Mouse (Mus musculus): ENCODE results near the gene Commd1. TPM values are rescaled to one million over a fixed set of nuclear protein-coding genes. Genes with fewer than 3 reads are reported as not detected.

The Commd1 gene
- polyA plus RNA-seq, 1 experiment from 2014 or later = 367 TPM

GRCm38 (mm10) chr11:22859633-22860334 is 122.4 kb downstream of the Commd1 start:
- Histone ChIP-seq H3K4me3 (peak overlapping the region; percentile 75), H3K27me3 (replicated peaks; ENCODE audit: low read depth, poor library complexity, severe bottlenecking) (peaks cover 91% of the 10 kb centered on the region), H3K9me3 (no peaks in the 10 kb centered on the region), H3K27ac (replicated peaks) (peak overlapping the region; percentile 79), H3K4me1 (peaks cover 29% of the 10 kb centered on the region), H3K36me3 (replicated peaks) (no peaks in the 10 kb centered on the region)
- WGBS = under 1% methylated on average over 55 of the region's 55 CpGs
- DNase-seq (ENCODE audit: low spot score) = peak; percentile 93

DNA sequence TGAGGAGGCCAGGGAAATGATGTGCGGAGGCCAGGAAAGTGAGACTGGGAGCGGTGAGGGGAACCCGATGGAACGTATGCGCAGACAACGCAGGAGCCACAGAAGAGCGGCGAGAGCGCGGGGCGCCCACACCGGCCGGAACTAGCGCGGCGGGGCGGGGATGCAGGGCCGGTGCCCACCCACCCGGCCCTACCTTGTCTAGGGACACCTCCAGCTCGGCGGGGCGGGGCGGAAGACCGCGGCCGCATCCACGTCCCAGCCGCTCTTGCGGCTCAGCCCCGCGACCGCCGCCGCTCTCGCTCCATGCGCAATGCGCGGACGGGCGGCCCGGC is 122.9 kb downstream of the Commd1 start:
- H3K27me3 ChIP-seq (replicated peaks; ENCODE audit: low read depth, poor library complexity, severe bottlenecking) = peaks cover 86% of the 10 kb centered on the region
- no peak for DNase-seq (ENCODE audit: low spot score)
- H3K9me3 ChIP-seq = no peaks in the 10 kb centered on the region

GRCm38 (mm10) chr11:22858441-22859300 is 123.5 kb downstream of the Commd1 start:
- DNase-seq (ENCODE audit: low spot score) = no peak
- Histone ChIP-seq H3K36me3 (replicated peaks) (no peaks in the 10 kb centered on the region), H3K27ac (replicated peaks) (peak overlapping the region; percentile 79), H3K4me3 (peak overlapping the region; percentile 75), H3K9me3 (no peaks in the 10 kb centered on the region), H3K27me3 (replicated peaks; ENCODE audit: low read depth, poor library complexity, severe bottlenecking) (peaks cover 80% of the 10 kb centered on the region), H3K4me1 (peaks cover 22% of the 10 kb centered on the region)
- WGBS = 1% methylated on average over 50 of the region's 50 CpGs

More for the DNA sequence above, 122.9 kb downstream of the Commd1 start:
- H3K27ac ChIP-seq (replicated peaks) = peak overlapping the region; percentile 79
- WGBS = under 1% methylated on average over 41 of the region's 41 CpGs
- H3K4me1 ChIP-seq = peaks cover 23% of the 10 kb centered on the region
- no peaks in the 10 kb centered on the region for H3K36me3 ChIP-seq (replicated peaks)
- H3K4me3 ChIP-seq = peak overlapping the region; percentile 75

GRCm38 (mm10) chr11:22857705-22858440 is 124.3 kb downstream of the Commd1 start:
- DNase-seq (ENCODE audit: low spot score) = peak; percentile 44
- H3K27me3 ChIP-seq (replicated peaks; ENCODE audit: low read depth, poor library complexity, severe bottlenecking) = peaks cover 72% of the 10 kb centered on the region
- WGBS = 14% methylated on average over 25 of the region's 25 CpGs

GRCm38 (mm10) chr11:22857106-22857704 is 125.0 kb downstream of the Commd1 start:
- Histone ChIP-seq H3K4me3 (no peak overlapping the region), H3K27ac (replicated peaks) (no peak overlapping the region), H3K27me3 (replicated peaks; ENCODE audit: low read depth, poor library complexity, severe bottlenecking) (peaks cover 67% of the 10 kb centered on the region), H3K9me3 (no peaks in the 10 kb centered on the region), H3K4me1 (peaks cover 28% of the 10 kb centered on the region), H3K36me3 (replicated peaks) (no peaks in the 10 kb centered on the region)
- DNase-seq (ENCODE audit: low spot score) = no peak
- WGBS = 79% methylated on average over 5 of the region's 5 CpGs

More at GRCm38 (mm10) chr11:22857705-22858440, 124.3 kb downstream of the Commd1 start:
- Histone ChIP-seq H3K36me3 (replicated peaks) (no peaks in the 10 kb centered on the region), H3K27ac (replicated peaks) (no peak overlapping the region), H3K9me3 (no peaks in the 10 kb centered on the region), H3K4me1 (peaks cover 24% of the 10 kb centered on the region), H3K4me3 (peak overlapping the region; percentile 75)

DNA sequence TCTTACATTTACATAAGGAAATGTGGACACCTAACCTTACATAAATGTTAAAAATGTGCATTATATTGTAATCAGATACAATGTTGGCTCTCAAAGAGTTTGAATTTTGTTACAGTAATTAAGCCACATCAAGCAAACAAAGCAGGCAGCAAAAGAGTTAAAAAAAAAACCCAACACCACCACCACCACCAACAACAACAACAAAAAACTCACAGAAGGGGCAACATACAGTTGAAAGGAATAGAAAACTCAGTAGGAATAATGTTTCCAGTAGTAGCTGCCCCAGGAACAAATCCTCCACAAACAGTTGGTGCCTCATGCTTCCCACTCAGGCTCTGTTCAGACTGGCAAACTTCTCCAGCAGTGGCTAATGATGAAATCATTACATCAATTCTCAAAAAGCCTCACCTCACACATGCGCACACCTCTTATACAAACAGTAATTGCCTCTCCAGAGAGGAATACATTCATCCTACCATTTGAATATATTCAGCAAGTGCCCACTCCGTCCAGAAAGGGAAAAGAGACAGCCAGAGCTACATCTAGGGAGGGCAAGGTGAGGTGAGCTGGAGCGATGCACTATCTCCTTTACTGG is 125.7 kb downstream of the Commd1 start:
- no peak for DNase-seq (ENCODE audit: low spot score)
- H3K27me3 ChIP-seq (replicated peaks; ENCODE audit: low read depth, poor library complexity, severe bottlenecking) = peaks cover 60% of the 10 kb centered on the region
- peaks cover 28% of the 10 kb centered on the region for H3K4me1 ChIP-seq
- no peak overlapping the region for H3K4me3 ChIP-seq
- H3K27ac ChIP-seq (replicated peaks) = no peak overlapping the region
- 78% methylated on average over 3 of the region's 3 CpGs for WGBS
- H3K9me3 ChIP-seq = no peaks in the 10 kb centered on the region
- no peaks in the 10 kb centered on the region for H3K36me3 ChIP-seq (replicated peaks)

DNA sequence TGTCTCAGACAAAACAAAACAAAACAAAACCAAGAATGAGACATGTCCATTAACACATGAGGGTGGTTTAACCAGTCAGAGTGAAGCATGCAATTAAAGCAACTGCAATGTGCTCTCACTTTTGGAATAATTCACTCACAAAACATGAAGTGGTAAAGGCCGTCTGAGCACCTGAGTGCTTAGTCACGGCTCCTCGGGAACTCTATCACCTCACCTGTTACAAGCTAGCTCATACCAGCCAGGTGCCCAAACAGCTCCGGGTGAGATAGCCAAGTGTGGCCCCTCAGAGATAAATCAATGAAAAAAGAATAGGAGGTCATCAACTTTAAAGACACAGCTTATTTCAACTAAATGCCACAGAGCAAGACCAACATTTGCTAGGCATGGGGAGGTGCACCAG is 127.6 kb downstream of the Commd1 start:
- Histone ChIP-seq H3K4me3 (no peak overlapping the region), H3K36me3 (replicated peaks) (no peaks in the 10 kb centered on the region), H3K27ac (replicated peaks) (no peak overlapping the region), H3K4me1 (peaks cover 18% of the 10 kb centered on the region), H3K27me3 (replicated peaks; ENCODE audit: low read depth, poor library complexity, severe bottlenecking) (peaks cover 41% of the 10 kb centered on the region), H3K9me3 (no peaks in the 10 kb centered on the region)
- 86% methylated on average over 4 of the region's 4 CpGs for WGBS
- DNase-seq (ENCODE audit: low spot score) = no peak

DNA sequence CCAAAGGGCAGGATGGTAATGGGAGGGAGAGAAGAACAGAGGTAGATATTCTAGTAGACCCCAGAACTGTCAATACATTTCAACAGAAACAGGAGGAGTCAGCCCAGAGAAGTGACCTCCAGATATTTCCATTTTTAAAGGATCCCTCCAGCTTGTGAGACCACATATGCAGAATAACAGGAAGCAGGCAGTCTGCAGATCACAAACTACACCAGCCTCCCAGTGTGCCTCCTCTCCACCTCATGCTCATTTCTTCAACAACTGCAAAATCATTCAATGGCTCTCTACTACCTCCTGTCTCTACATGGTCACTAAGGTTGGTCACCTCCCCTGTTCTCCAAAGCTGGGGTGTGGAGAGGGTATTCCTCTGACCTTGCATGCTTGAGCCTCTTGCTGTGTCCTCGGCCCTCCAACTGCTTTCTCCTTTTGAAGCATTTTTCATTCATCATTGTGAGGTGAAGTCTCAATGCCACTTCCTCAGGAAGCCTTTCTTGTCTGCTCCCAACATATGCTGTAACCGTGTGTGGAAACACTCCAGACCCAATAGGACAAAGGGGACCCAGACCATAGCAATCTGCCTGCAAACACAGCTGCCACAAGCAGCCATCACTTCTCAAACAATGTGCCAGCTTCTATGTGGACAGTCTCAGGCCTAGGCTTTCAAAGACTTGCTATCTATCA is 128.6 kb downstream of the Commd1 start:
- no peaks in the 10 kb centered on the region for H3K36me3 ChIP-seq (replicated peaks)
- 62% methylated on average over 2 of the region's 2 CpGs for WGBS
- no peaks in the 10 kb centered on the region for H3K9me3 ChIP-seq
- H3K27me3 ChIP-seq (replicated peaks; ENCODE audit: low read depth, poor library complexity, severe bottlenecking) = peaks cover 33% of the 10 kb centered on the region
- no peak for DNase-seq (ENCODE audit: low spot score)
- H3K4me3 ChIP-seq = no peak overlapping the region
- H3K27ac ChIP-seq (replicated peaks) = no peak overlapping the region
- H3K4me1 ChIP-seq = peaks cover 15% of the 10 kb centered on the region

DNA sequence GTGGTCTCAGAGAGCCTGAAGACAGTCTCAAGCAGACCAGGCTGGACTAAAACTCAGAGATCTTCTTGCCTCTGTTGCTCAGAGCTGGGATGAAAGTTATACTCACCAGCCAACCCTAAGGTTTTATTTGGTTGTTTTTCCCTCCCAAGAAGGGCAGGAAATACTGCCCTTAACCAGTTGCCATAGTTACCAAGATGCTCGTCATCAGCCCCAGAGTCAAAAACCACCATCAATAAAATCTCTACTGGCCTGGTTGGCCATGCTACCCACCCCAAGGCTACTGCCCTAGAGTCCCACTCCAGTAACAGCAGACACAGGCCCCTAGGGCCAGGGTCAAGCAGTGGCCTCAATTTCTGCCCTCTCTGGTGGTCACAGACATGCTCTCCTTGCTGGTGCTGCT is 129.7 kb downstream of the Commd1 start:
- H3K4me1 ChIP-seq = peaks cover 14% of the 10 kb centered on the region; the same call in 1 of the 2 replicates
- 62% methylated on average over 1 of the region's 1 CpGs for WGBS
- no peak overlapping the region for H3K4me3 ChIP-seq
- no peaks in the 10 kb centered on the region for H3K9me3 ChIP-seq
- peaks cover 22% of the 10 kb centered on the region for H3K27me3 ChIP-seq (replicated peaks; ENCODE audit: low read depth, poor library complexity, severe bottlenecking)
- no peaks in the 10 kb centered on the region for H3K36me3 ChIP-seq (replicated peaks)
- no peak overlapping the region for H3K27ac ChIP-seq (replicated peaks)
- no peak for DNase-seq (ENCODE audit: low spot score)

- DNase-seq (ENCODE audit: low spot score) = no peak
- Histone ChIP-seq H3K9me3 (no peaks in the 10 kb centered on the region), H3K27ac (replicated peaks) (no peak overlapping the region), H3K27me3 (replicated peaks; ENCODE audit: low read depth, poor library complexity, severe bottlenecking) (peaks cover 11% of the 10 kb centered on the region), H3K36me3 (replicated peaks) (no peaks in the 10 kb centered on the region), H3K4me1 (peaks cover 22% of the 10 kb centered on the region), H3K4me3 (no peak overlapping the region)
- 45% methylated on average over 4 of the region's 4 CpGs for WGBS
Observed at GRCm38 (mm10) chr11:22851416-22851815, 130.8 kb downstream of the Commd1 start.

- Histone ChIP-seq H3K36me3 (replicated peaks) (no peaks in the 10 kb centered on the region), H3K9me3 (no peaks in the 10 kb centered on the region), H3K4me1 (peaks cover 29% of the 10 kb centered on the region), H3K27ac (replicated peaks) (no peak overlapping the region), H3K27me3 (replicated peaks; ENCODE audit: low read depth, poor library complexity, severe bottlenecking) (no peaks in the 10 kb centered on the region), H3K4me3 (no peak overlapping the region)
- WGBS = 81% methylated on average over 4 of the region's 4 CpGs
- no peak for DNase-seq (ENCODE audit: low spot score)
Observed at GRCm38 (mm10) chr11:22850077-22850476, 132.1 kb downstream of the Commd1 start.

Data from embryonic facial prominence, embryonic 10.5 days (tissue).